Mouse (Mus musculus) lung, postnatal 0 days (tissue): ENCODE measurements at regions not wholly inside any gene's neighbourhood (a gene's known extent, or its start where the extent isn't known, plus 50 kb on each side); places are given as distances from the start of the nearest gene placed in this dataset.

Source experiments
- CTCF ChIP-seq: IDR thresholded peaks from 2 replicates; pipeline ENCODE4 v1.5.1; 2016; ENCODE audit warnings: antibody characterized with exemption, mild to moderate bottlenecking
- EP300 ChIP-seq: IDR thresholded peaks from 2 replicates; pipeline ENCODE4 v1.6.1; 2016; ENCODE audit warnings: antibody characterized with exemption, mild to moderate bottlenecking, control low read depth

GRCm38 (mm10) chr13:112136850-112137249, 151.4 kb upstream of the Ankrd55 start:
- TF ChIP-seq CTCF (no peak), EP300 (no peak)
